Mouse (Mus musculus) left cerebral cortex, postnatal 14 days (tissue): Measurements from ENCODE around the gene Fchsd2. TPM values are rescaled to one million over a fixed set of nuclear protein-coding genes. Genes with fewer than 3 reads are reported as not detected.

ENCODE experiments used
- DNase-seq, 2 experiments: peaks; one replicate each; pipeline ENCODE4 v3.0.0; 2021 to 2022; ENCODE audit warnings: low spot score in 2 of 2, mixed read lengths in 1 of 2
- intact Hi-C: fragments of 180-260 bp; cut with DNase I; formaldehyde crosslinking; loops from one replicate; pipeline ENCODE4 v1.15.1; 2025
- long read RNA-seq, 2 experiments: library from polyadenylated mRNA; stranded (forward); transcript quantifications; one replicate each; pipeline ENCODE4 v2.0.0; 2021
- total RNA-seq, 2 experiments: library from RNA; stranded (reverse); gene quantifications; 2 replicates each; pipeline ENCODE4 v1.2.3; 2021

Fchsd2 gene
- 10 to 100 TPM; 45.1 to 51.7 TPM for total RNA-seq
- long read RNA-seq, experiment 1, full-length matches to known transcripts, result 12 of 17 reads
- long read RNA-seq, experiment 1, partial matches to known transcripts, result 4 of 17 reads
- long read RNA-seq, experiment 1, other reads (novel, unspliced or antisense), result 1 of 17 reads
- long read RNA-seq, experiment 2, full-length matches to known transcripts, result 9 of 15 reads
- long read RNA-seq, experiment 2, partial matches to known transcripts, result 3 of 15 reads
- long read RNA-seq, experiment 2, other reads (novel, unspliced or antisense), result 3 of 15 reads

- DNase-seq, result peak; percentile 28 to 30
Observed at GRCm38 (mm10) chr7:101092618-101093017, at the start of gene Fchsd2. Gene Fchsd2, plus strand, starts transcription at chr7:101092863.

GRCm38 (mm10) chr7:101043846-101044541 is 48.7 kb upstream of the Fchsd2 start:
- DNase-seq, result no peak
- intact Hi-C loops, result no loop called here

More at GRCm38 (mm10) chr7:101092618-101093017, at the start of gene Fchsd2:
- intact Hi-C loops, result no loop called here

- intact Hi-C loops, result no loop called here
- DNase-seq, result no peak
Observed at GRCm38 (mm10) chr7:101048247-101048646, 44.4 kb upstream of the Fchsd2 start.

GRCm38 (mm10) chr7:101049326-101050087 is 43.2 kb upstream of the Fchsd2 start:
- intact Hi-C loops, result loop anchor here (2.0 to 10.0 kb wide), 2 partner anchors 105 to 143 kb away; no protein-coding TSS in a partner anchor
- DNase-seq, result no peak

GRCm38 (mm10) chr7:101050724-101051550 is 41.7 kb upstream of the Fchsd2 start:
- DNase-seq, result no peak
- intact Hi-C loops, result loop anchor here (2.0 to 10.0 kb wide), 2 partner anchors 106 to 144 kb away; no protein-coding TSS in a partner anchor

GRCm38 (mm10) chr7:101051551-101052221 is 41.0 kb upstream of the Fchsd2 start:
- peak; percentile 65 to 78 for DNase-seq
- intact Hi-C loops, result loop anchor here (1.0 to 10.0 kb wide), 3 partner anchors 63 to 145 kb away; no protein-coding TSS in a partner anchor

GRCm38 (mm10) chr7:101053136-101053535 is 39.5 kb upstream of the Fchsd2 start:
- intact Hi-C loops, result loop anchor here (10.0 kb wide), 1 partner anchor 108 kb away; no protein-coding TSS in a partner anchor
- no peak for DNase-seq

GRCm38 (mm10) chr7:101057309-101057708 is 35.4 kb upstream of the Fchsd2 start:
- intact Hi-C loops, result loop anchor here (5.0 to 10.0 kb wide), 2 partner anchors 113 to 485 kb away; no protein-coding TSS in a partner anchor
- no peak for DNase-seq

GRCm38 (mm10) chr7:101059188-101059587 is 33.5 kb upstream of the Fchsd2 start:
- intact Hi-C loops, result loop anchor here (5.0 to 10.0 kb wide), 2 partner anchors 114 to 483 kb away; no protein-coding TSS in a partner anchor
- DNase-seq, result no peak

GRCm38 (mm10) chr7:101060476-101060875 is 32.2 kb upstream of the Fchsd2 start:
- DNase-seq, result no peak
- intact Hi-C loops, result loop anchor here (2.0 to 5.0 kb wide), 5 partner anchors 47 to 314 kb away; no protein-coding TSS in a partner anchor

- intact Hi-C loops, result loop anchor here (2.0 to 5.0 kb wide), 5 partner anchors 46 to 313 kb away; no protein-coding TSS in a partner anchor
- DNase-seq, result peak; percentile 85 to 93
Observed at GRCm38 (mm10) chr7:101061381-101061780, 31.3 kb upstream of the Fchsd2 start.

GRCm38 (mm10) chr7:101062246-101062645 is 30.4 kb upstream of the Fchsd2 start:
- DNase-seq, result peak; percentile 55 to 62
- intact Hi-C loops, result loop anchor here (5.0 kb wide), 3 partner anchors 45 to 210 kb away; no protein-coding TSS in a partner anchor

GRCm38 (mm10) chr7:101063523-101063922 is 29.1 kb upstream of the Fchsd2 start:
- DNase-seq, result no peak
- intact Hi-C loops, result loop anchor here (5.0 kb wide), 3 partner anchors 44 to 209 kb away; no protein-coding TSS in a partner anchor

- no peak for DNase-seq
- intact Hi-C loops, result loop anchor here (5.0 kb wide), 3 partner anchors 42 to 207 kb away; no protein-coding TSS in a partner anchor
Observed at GRCm38 (mm10) chr7:101064697-101065688, 27.7 kb upstream of the Fchsd2 start.

GRCm38 (mm10) chr7:101066009-101066408 is 26.7 kb upstream of the Fchsd2 start:
- no peak for DNase-seq
- intact Hi-C loops, result no loop called here

GRCm38 (mm10) chr7:101066650-101067346 is 25.9 kb upstream of the Fchsd2 start:
- DNase-seq, result no peak
- intact Hi-C loops, result no loop called here
